Mouse (Mus musculus) myocyte (in vitro differentiated cells): ENCODE data around the gene Smpd4.

ENCODE experiments used
- CEBPB ChIP-seq: IDR thresholded peaks from 2 replicates; pipeline ENCODE4 v1.6.1; 2011; ENCODE audit warnings: mild to moderate bottlenecking, moderate library complexity; ENCODE audit not compliant: poor library complexity, insufficient read depth, severe bottlenecking
- E2F4 ChIP-seq: IDR thresholded peaks from one replicate; pipeline ENCODE4 v1.6.1; 2011; ENCODE audit warnings: mild to moderate bottlenecking, control low read depth, moderate library complexity; ENCODE audit not compliant: insufficient read depth
- MYOG ChIP-seq, 3 experiments: IDR thresholded peaks; one replicate each; pipeline ENCODE4 v1.6.1; 2011; ENCODE audit warnings: control low read depth in 2 of 3, low read depth in 2 of 3, mild to moderate bottlenecking in 2 of 3; ENCODE audit not compliant: insufficient read length in 2 of 3, control insufficient read depth in 1 of 3, insufficient read depth in 1 of 3
- POLR2A ChIP-seq: IDR thresholded peaks from one replicate; pipeline ENCODE4 v1.6.1; 2011; ENCODE audit warnings: low read depth, mild to moderate bottlenecking, control low read depth, moderate library complexity; ENCODE audit not compliant: insufficient read length
- POLR2AphosphoS2 ChIP-seq: IDR thresholded peaks from one replicate; pipeline ENCODE4 v1.6.1; 2011; ENCODE audit warnings: low read depth, control low read depth; ENCODE audit not compliant: insufficient read length

DNA sequence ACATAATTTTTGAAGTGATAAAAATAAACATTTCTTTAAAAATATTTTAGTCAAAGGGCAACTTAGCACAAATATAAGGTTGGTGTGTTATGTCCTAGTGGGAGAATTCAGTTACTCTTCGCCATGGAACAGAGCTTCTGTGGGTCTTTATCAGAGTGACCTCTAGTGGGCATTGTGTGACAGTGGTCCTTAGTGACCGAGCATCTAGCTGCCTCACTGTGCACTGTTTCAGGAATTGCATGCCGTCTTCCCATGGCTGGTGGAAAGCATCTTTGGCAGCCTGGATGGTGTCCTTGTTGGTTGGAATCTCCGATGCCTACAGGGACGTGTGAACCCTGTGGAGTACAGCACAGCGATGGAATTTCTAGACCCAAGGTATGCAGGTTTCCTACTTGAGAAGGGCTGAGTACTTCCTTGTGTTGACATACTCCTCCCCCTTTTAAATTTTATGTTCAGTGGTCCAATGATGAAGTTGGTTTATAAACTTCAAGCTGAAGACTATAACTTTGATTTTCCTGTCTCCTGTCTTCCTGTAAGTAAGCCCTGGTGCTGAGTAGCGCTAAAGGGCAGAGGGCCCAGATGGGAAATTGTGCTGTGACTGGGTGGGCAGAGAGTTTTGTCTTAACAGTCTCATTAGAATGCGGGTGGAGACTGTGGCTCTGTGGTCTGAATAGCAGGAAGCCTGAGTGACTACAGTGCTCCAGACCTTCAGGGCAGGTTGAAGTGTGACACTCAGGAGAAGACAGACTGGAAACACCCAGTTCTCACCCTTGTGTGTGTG is 6.5 kb downstream of the Smpd4 start:
- TF ChIP-seq POLR2AphosphoS2 (no peak), POLR2A (no peak), CEBPB (no peak), MYOG (IDR thresholded peaks at IDR 0.05; ENCODE audit: control insufficient read depth in 1 of 3, insufficient read depth in 1 of 3, insufficient read length in 2 of 3, low read depth in 2 of 3) (no peak), E2F4 (no peak)
